Mouse (Mus musculus) C2C12 (cell line): ENCODE results near the gene Sds.

Experiments used
- CEBPB ChIP-seq: IDR thresholded peaks from one replicate; pipeline ENCODE4 v1.6.1; 2011; ENCODE audit warnings: low read depth, mild to moderate bottlenecking, control low read depth, moderate library complexity
- CTCF ChIP-seq: IDR thresholded peaks from one replicate; pipeline ENCODE4 v1.5.1; 2011; ENCODE audit not compliant: control insufficient read depth, insufficient read depth, insufficient read length
- MYOD1 ChIP-seq: IDR thresholded peaks from one replicate; pipeline ENCODE4 v1.6.1; 2011; ENCODE audit warnings: low read depth; ENCODE audit not compliant: control insufficient read depth, insufficient read length
- USF1 ChIP-seq: IDR thresholded peaks from one replicate; pipeline ENCODE4 v1.6.1; 2011; ENCODE audit warnings: low read depth, mild to moderate bottlenecking, control low read depth, moderate library complexity

GRCm38 (mm10) chr5:120483399-120483798 is 7.1 kb downstream of the Sds start:
- TF ChIP-seq CTCF (no peak), CEBPB (no peak), USF1 (no peak), MYOD1 (no peak)
